ENCODE assay signal across 9 mouse cellular contexts in genomic region chr4:141065123-141065522, GRCm38 (mm10). TPM values are rescaled to one million over a fixed set of nuclear protein-coding genes. Genes with fewer than 3 reads are reported as not detected.
A peak's percentile ranks its signal among the peaks of the same experiment; 100 is the strongest.
DNase-seq lines count a peak whose midpoint lies in the region; ATAC-seq and TF ChIP-seq lines count a peak whose summit lies in the region.
"Had no signal": no experiment of that assay in that cellular context is flagged by ENCODE, and none has a peak within 500 bp of the region (broad histone marks: within the 10 kb centered on the region; RNA-seq: fewer than 3 reads in every experiment).

No protein-coding gene starts in this region.

- no peaks in the 10 kb centered on the region for H3K9me3 ChIP-seq in hindbrain, embryonic 16.5 days (ENCODE audit: control insufficient read depth, low read length)
- H3K9me3 ChIP-seq in midbrain, postnatal 0 days (ENCODE audit: low read length), result no peaks in the 10 kb centered on the region
- H3K9me3 ChIP-seq: embryonic facial prominence, embryonic 13.5 days had no signal

- TF ChIP-seq CTCF in midbrain, postnatal 0 days (IDR thresholded peaks at IDR 0.05), result peak; percentile 99

- peak; percentile 41 to 54 for DNase-seq in urinary bladder, adult 18-20 months (ENCODE audit: low spot score in 2 of 2)
- no peak for DNase-seq in urinary bladder, adult 2 months (ENCODE audit: low spot score)
- peak; percentile 75 for DNase-seq in cerebellum, adult 8-10 months
- peak; percentile 87 for DNase-seq in left cerebral cortex, postnatal 4 days
- peak; percentile 94 for DNase-seq in midbrain, postnatal 0 days (ENCODE audit: low spot score)
- DNase-seq in spleen, postnatal 4 days (ENCODE audit: low spot score in 2 of 2), result peak; percentile 83 to 93

- ATAC-seq in frontal cortex, adult (ENCODE audit: low TSS enrichment), result peak; percentile 68
- peak; percentile 38 for ATAC-seq in hindbrain, embryonic 16.5 days
- peak; percentile 11 for ATAC-seq in midbrain, postnatal 0 days (ENCODE audit: low FRiP score)

- H3K9ac ChIP-seq in hindbrain, embryonic 16.5 days (ENCODE audit: low read depth, low read length), result no peak overlapping the region
- H3K9ac ChIP-seq in midbrain, postnatal 0 days (replicated peaks; ENCODE audit: low read length, poor library complexity, severe bottlenecking), result no peak overlapping the region
- H3K9ac ChIP-seq: embryonic facial prominence, embryonic 13.5 days had no signal

- WGBS in hindbrain, embryonic 16.5 days, result 4% methylated on average over 8 of the region's 8 CpGs
- 3% methylated on average over 8 of the region's 8 CpGs for WGBS in midbrain, postnatal 0 days

- H3K4me1 ChIP-seq in hindbrain, embryonic 16.5 days (ENCODE audit: control insufficient read depth, insufficient read depth, low read depth, low read length), result peaks cover 10% of the 10 kb centered on the region
- H3K4me1 ChIP-seq in midbrain, postnatal 0 days (ENCODE audit: insufficient read depth, low read length), result no peaks in the 10 kb centered on the region

- H3K27me3 ChIP-seq in hindbrain, embryonic 16.5 days (replicated peaks; ENCODE audit: control insufficient read depth, insufficient read depth, low read length), result no peaks in the 10 kb centered on the region
- H3K27me3 ChIP-seq in midbrain, postnatal 0 days (ENCODE audit: insufficient read depth, low read length), result no peaks in the 10 kb centered on the region
- H3K27me3 ChIP-seq: embryonic facial prominence, embryonic 13.5 days had no signal

- peaks cover 35% of the 10 kb centered on the region for H3K36me3 ChIP-seq in hindbrain, embryonic 16.5 days (ENCODE audit: control insufficient read depth, insufficient read depth, low read length)
- H3K36me3 ChIP-seq in midbrain, postnatal 0 days (ENCODE audit: insufficient read depth, low read length), result peaks cover 46% of the 10 kb centered on the region

- no peak overlapping the region for H3K4me3 ChIP-seq in hindbrain, embryonic 16.5 days (ENCODE audit: low read length)
- no peak overlapping the region for H3K4me3 ChIP-seq in midbrain, postnatal 0 days (ENCODE audit: low read depth, low read length)
- H3K4me3 ChIP-seq: embryonic facial prominence, embryonic 13.5 days had no signal

- no peak overlapping the region for H3K4me2 ChIP-seq in hindbrain, embryonic 16.5 days (ENCODE audit: low read length)
- H3K4me2 ChIP-seq in midbrain, postnatal 0 days (ENCODE audit: low read depth, low read length, poor library complexity, severe bottlenecking), result no peak overlapping the region
- H3K4me2 ChIP-seq: embryonic facial prominence, embryonic 13.5 days had no signal

- H3K27ac ChIP-seq in hindbrain, embryonic 16.5 days (ENCODE audit: low read depth, low read length), result no peak overlapping the region
- no peak overlapping the region for H3K27ac ChIP-seq in midbrain, postnatal 0 days (ENCODE audit: low read depth, low read length)
- H3K27ac ChIP-seq: embryonic facial prominence, embryonic 13.5 days had no signal

- intact Hi-C loops in left cerebral cortex, postnatal 4 days (cut with DNase I), result no loop called here

RNA-seq across cellular contexts. Expression of gene Crocc, which starts 4.8 kb away (rescaled TPM):
- 27.0 and 30.8 TPM in 2 replicates for polyA plus RNA-seq in urinary bladder, adult 2 months (2012; rRNA removed)
- 4.6 and 4.9 TPM in 2 replicates for polyA plus RNA-seq in hindbrain, embryonic 16.5 days (2015; fragmentation: Nextera tagmentation; extraction: Ambion mirVana)
- 10 to 100 TPM; 36.7 to 37.2 TPM for total RNA-seq in left cerebral cortex, postnatal 4 days (2021)
- 22.0 and 33.2 TPM in 2 replicates for total RNA-seq in midbrain, postnatal 0 days (2014; rRNA removed)
- polyA plus RNA-seq in midbrain, postnatal 0 days (2015; fragmentation: Nextera tagmentation; extraction: Ambion mirVana), result 3.2 and 4.2 TPM in 2 replicates

RNA-seq across cellular contexts. Expression of gene Necap2, which starts 13.0 kb away (rescaled TPM):
- 65.9 and 77.0 TPM in 2 replicates for polyA plus RNA-seq in urinary bladder, adult 2 months (2012; rRNA removed)
- polyA plus RNA-seq in hindbrain, embryonic 16.5 days (2015; fragmentation: Nextera tagmentation; extraction: Ambion mirVana), result 54.0 and 55.5 TPM in 2 replicates
- 10 to 100 TPM; 36.6 to 41.4 TPM for total RNA-seq in left cerebral cortex, postnatal 4 days (2021)
- 51.4 and 54.5 TPM in 2 replicates for total RNA-seq in midbrain, postnatal 0 days (2014; rRNA removed)
- 42.2 and 51.1 TPM in 2 replicates for polyA plus RNA-seq in midbrain, postnatal 0 days (2015; fragmentation: Nextera tagmentation; extraction: Ambion mirVana)

RNA-seq across cellular contexts. Expression of gene Spata21, which starts 23.0 kb away (rescaled TPM):
- not detected in 2 replicates for polyA plus RNA-seq in urinary bladder, adult 2 months (2012; rRNA removed)
- polyA plus RNA-seq in hindbrain, embryonic 16.5 days (2015; fragmentation: Nextera tagmentation; extraction: Ambion mirVana), result 0.60 and 1.0 TPM in 2 replicates
- under 1 TPM in 1 of 2 experiments, not detected in 1; 0.40 TPM for total RNA-seq in left cerebral cortex, postnatal 4 days (2021)
- total RNA-seq in midbrain, postnatal 0 days (2014; rRNA removed), result 0.27 and 4.4 TPM in 2 replicates
- polyA plus RNA-seq in midbrain, postnatal 0 days (2015; fragmentation: Nextera tagmentation; extraction: Ambion mirVana), result 0.25 and 1.4 TPM in 2 replicates

RNA-seq across cellular contexts. Expression of gene Mfap2, which starts 54.9 kb away (rescaled TPM):
- polyA plus RNA-seq in urinary bladder, adult 2 months (2012; rRNA removed), result 37.6 and 37.9 TPM in 2 replicates
- 130 and 180 TPM in 2 replicates for polyA plus RNA-seq in hindbrain, embryonic 16.5 days (2015; fragmentation: Nextera tagmentation; extraction: Ambion mirVana)
- total RNA-seq in left cerebral cortex, postnatal 4 days (2021), result 10 to 100 TPM; 37.0 to 39.0 TPM
- total RNA-seq in midbrain, postnatal 0 days (2014; rRNA removed), result 19.5 and 32.4 TPM in 2 replicates
- polyA plus RNA-seq in midbrain, postnatal 0 days (2015; fragmentation: Nextera tagmentation; extraction: Ambion mirVana), result 103 and 104 TPM in 2 replicates

Comparison
In these comparisons a context has a peak if more than half of its experiments do, and no peak if none do; other contexts are left out.
1. ATAC-seq: peak in every context shown above with its lines; median percentile 68 in frontal cortex, adult; 38 in hindbrain, embryonic 16.5 days; 11 in midbrain, postnatal 0 days.